Comparison of ENCODE assay signal across 11 mouse cellular contexts in genomic region chr1:136784178-136784577, GRCm38 (mm10).
DNase-seq lines count a peak whose midpoint lies in the region.
"Had no signal": no experiment of that assay in that cellular context is flagged by ENCODE, and none has a peak within 500 bp of the region (broad histone marks: within the 10 kb centered on the region; RNA-seq: fewer than 3 reads in every experiment).

No protein-coding gene starts in this region.

- DNase-seq in thymus, postnatal 14 days: peak; percentile 15
- DNase-seq in thymus, postnatal 0 days (ENCODE audit: low spot score): no peak
- peak; percentile 41 for DNase-seq in kidney, postnatal 14 days
- peak; percentile 69 for DNase-seq in lung, postnatal 10 days
- no peak for DNase-seq in cerebellum, adult 8-10 months
- no peak for DNase-seq in adipocyte (ENCODE audit: low spot score)
- no peak for DNase-seq in gastrocnemius, postnatal 4 days (ENCODE audit: low spot score in 2 of 2)
- DNase-seq: cerebellum, postnatal 36 days; forebrain, postnatal 0 days; gastrocnemius, postnatal 14 days; heart, postnatal 4 days had no signal

Comparison
In these comparisons a context has a peak if more than half of its experiments do, and no peak if none do; other contexts are left out.
1. DNase-seq: peak in thymus, postnatal 14 days (single experiment), kidney, postnatal 14 days (single experiment) and lung, postnatal 10 days (single experiment); none in thymus, postnatal 0 days (single experiment), cerebellum, adult 8-10 months (single experiment), adipocyte (single experiment) and gastrocnemius, postnatal 4 days (0 of 2).